ENCODE assay signal across 8 mouse cellular contexts in the genomic region with DNA sequence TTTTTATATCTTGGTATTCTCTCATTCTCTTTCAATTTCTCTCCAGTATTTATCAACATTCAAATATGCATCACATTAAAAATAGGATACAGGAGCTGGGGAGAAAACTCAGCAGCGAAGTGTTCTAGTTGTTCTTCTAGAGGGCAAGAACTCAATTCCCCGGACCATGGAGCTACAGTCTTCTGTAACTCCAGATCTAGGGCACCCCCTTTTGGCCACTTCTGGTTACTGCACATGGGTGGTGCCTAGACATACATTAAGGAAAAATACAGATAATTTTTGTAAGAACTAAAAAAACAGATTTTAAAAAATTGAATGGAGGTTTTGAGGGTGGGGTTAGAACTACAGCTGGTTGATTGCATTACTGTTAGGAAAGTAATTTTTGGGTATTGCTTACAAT.
DNase-seq lines count a peak whose midpoint lies in the region; ATAC-seq lines count a peak whose summit lies in the region.

No protein-coding gene starts in this region.

- no peak for ATAC-seq in heart, embryonic 12.5 days (ENCODE audit: insufficient number of reproducible peaks, low FRiP score)
- ATAC-seq in limb, embryonic 11.5 days (ENCODE audit: insufficient number of reproducible peaks, low FRiP score, low TSS enrichment, low read depth), result no peak
- no peak for ATAC-seq in CD4-positive, CD25-positive, alpha-beta regulatory T cell, adult 4 months

- peak; percentile 4 to 44 for DNase-seq in heart, postnatal 14 days
- peak; percentile 24 for DNase-seq in A20 (ENCODE audit: low read depth, low spot score)
- DNase-seq in R1 (ENCODE audit: low read depth, low spot score), result peak; percentile 62
- DNase-seq in embryonic facial prominence, embryonic 10.5 days (ENCODE audit: low spot score), result peak; percentile 59
- peak; percentile 53 for DNase-seq in limb, embryonic 11.5 days (ENCODE audit: low spot score)
- DNase-seq in right cerebral cortex, postnatal 10 days (ENCODE audit: low spot score in 2 of 2), result peak; percentile 28 to 34

- WGBS in heart, embryonic 12.5 days, result 48% methylated on average over 2 of the region's 2 CpGs
- 56% methylated on average over 2 of the region's 2 CpGs for WGBS in embryonic facial prominence, embryonic 10.5 days
- WGBS in limb, embryonic 11.5 days, result 57% methylated on average over 2 of the region's 2 CpGs

- H3K9me3 ChIP-seq in heart, embryonic 12.5 days (replicated peaks), result peaks cover 3% of the 10 kb centered on the region
- H3K9me3 ChIP-seq in embryonic facial prominence, embryonic 10.5 days, result no peaks in the 10 kb centered on the region
- H3K9me3 ChIP-seq in limb, embryonic 11.5 days (ENCODE audit: control insufficient read depth, low read length), result no peaks in the 10 kb centered on the region

- no peaks in the 10 kb centered on the region for H3K27me3 ChIP-seq in heart, embryonic 12.5 days (replicated peaks)
- H3K27me3 ChIP-seq in embryonic facial prominence, embryonic 10.5 days (replicated peaks; ENCODE audit: low read depth, poor library complexity, severe bottlenecking), result no peaks in the 10 kb centered on the region
- no peaks in the 10 kb centered on the region for H3K27me3 ChIP-seq in limb, embryonic 11.5 days (ENCODE audit: control insufficient read depth, insufficient read depth, low read length)

- no peaks in the 10 kb centered on the region for H3K36me3 ChIP-seq in heart, embryonic 12.5 days
- H3K36me3 ChIP-seq in embryonic facial prominence, embryonic 10.5 days (replicated peaks), result no peaks in the 10 kb centered on the region
- H3K36me3 ChIP-seq in limb, embryonic 11.5 days (ENCODE audit: control insufficient read depth, insufficient read depth, low read length), result no peaks in the 10 kb centered on the region

- no peak overlapping the region for H3K9ac ChIP-seq in heart, embryonic 12.5 days
- no peak overlapping the region for H3K9ac ChIP-seq in limb, embryonic 11.5 days (ENCODE audit: low read length)

- intact Hi-C loops in heart, postnatal 14 days (cut with DNase I), result no loop called here

- H3K4me1 ChIP-seq in heart, embryonic 12.5 days (replicated peaks), result no peaks in the 10 kb centered on the region
- H3K4me1 ChIP-seq in embryonic facial prominence, embryonic 10.5 days, result no peaks in the 10 kb centered on the region
- no peaks in the 10 kb centered on the region for H3K4me1 ChIP-seq in limb, embryonic 11.5 days (ENCODE audit: control insufficient read depth, insufficient read depth, low read length)

- no peak overlapping the region for H3K27ac ChIP-seq in heart, embryonic 12.5 days (ENCODE audit: poor library complexity, severe bottlenecking)
- H3K27ac ChIP-seq in embryonic facial prominence, embryonic 10.5 days (replicated peaks), result no peak overlapping the region
- no peak overlapping the region for H3K27ac ChIP-seq in limb, embryonic 11.5 days (replicated peaks; ENCODE audit: low read depth, low read length)

- no peak overlapping the region for H3K4me3 ChIP-seq in heart, embryonic 12.5 days
- no peak overlapping the region for H3K4me3 ChIP-seq in embryonic facial prominence, embryonic 10.5 days
- H3K4me3 ChIP-seq in limb, embryonic 11.5 days (ENCODE audit: low read depth, low read length), result no peak overlapping the region

- no peak overlapping the region for H3K4me2 ChIP-seq in heart, embryonic 12.5 days
- H3K4me2 ChIP-seq in limb, embryonic 11.5 days (ENCODE audit: low read depth, severe bottlenecking), result no peak overlapping the region
